Mouse (Mus musculus) heart, postnatal 0 days (tissue): ENCODE measurements around the gene Klf7. TPM values are rescaled to one million over a fixed set of nuclear protein-coding genes. Genes with fewer than 3 reads are reported as not detected.

ENCODE experiments used
- ATAC-seq: fragments of 200-750 bp; cut with Nextera tagmentation; 2 replicates; pipeline ENCODE4 v1.8.0; 2017; ENCODE audit warnings: low read depth, moderate number of reproducible peaks, moderate library complexity; ENCODE audit not compliant: insufficient read depth
- DNase-seq: peaks from one replicate; pipeline ENCODE4 v3.0.0-alpha.2; 2016; ENCODE audit warnings: low spot score
- H3K27ac ChIP-seq: fragments of 300-500 bp; sonication (generic); 2 replicates; pipeline ENCODE4 v1.5.1; 2014; ENCODE audit warnings: low read depth, mild to moderate bottlenecking
- H3K27me3 ChIP-seq: fragments of 300-500 bp; sonication (generic); 2 replicates; pipeline ENCODE4 v1.6.1; 2014; ENCODE audit warnings: low read length, mixed read lengths; ENCODE audit not compliant: control insufficient read depth, insufficient read depth
- H3K36me3 ChIP-seq: fragments of 300-500 bp; sonication (generic); replicated peaks from 2 replicates; pipeline ENCODE4 v1.6.1; 2014; ENCODE audit warnings: low read length, mixed read lengths; ENCODE audit not compliant: control insufficient read depth, insufficient read depth
- H3K4me1 ChIP-seq: fragments of 300-500 bp; sonication (generic); 2 replicates; pipeline ENCODE4 v1.6.1; 2014; ENCODE audit warnings: antibody characterized with exemption; ENCODE audit not compliant: control insufficient read depth, insufficient read depth
- H3K4me2 ChIP-seq: fragments of 300-500 bp; sonication (generic); 2 replicates; pipeline ENCODE4 v1.6.1; 2014; ENCODE audit warnings: low read depth, mild to moderate bottlenecking, low read length, moderate library complexity
- H3K4me3 ChIP-seq: fragments of 300-500 bp; sonication (generic); 2 replicates; pipeline ENCODE4 v1.5.1; 2014; ENCODE audit warnings: low read depth, low read length
- H3K9ac ChIP-seq: fragments of 300-500 bp; sonication (generic); replicated peaks from 2 replicates; pipeline ENCODE4 v1.6.1; 2014; ENCODE audit warnings: low read depth, low read length, mixed read lengths
- H3K9me3 ChIP-seq: fragments of 300-500 bp; sonication (generic); replicated peaks from 2 replicates; pipeline ENCODE4 v1.6.1; 2016; ENCODE audit warnings: low read length; ENCODE audit not compliant: control insufficient read depth
- CTCF ChIP-seq: IDR thresholded peaks from 2 replicates; pipeline ENCODE4 v1.5.1; 2016; ENCODE audit warnings: antibody characterized with exemption, control low read depth, low read depth
- EP300 ChIP-seq: IDR thresholded peaks from 2 replicates; pipeline ENCODE4 v1.6.1; 2016; ENCODE audit warnings: antibody characterized with exemption, low read depth
- WGBS: fragments of 180-500 bp; shearing (Covaris S2); extraction: QIAGEN DNeasy Blood & Tissue Kit; methylation state at CpG from one replicate; pipeline ENCODE4 v1.1.7; 2014; 5-methylcytosine and 5-hydroxymethylcytosine counted together
- polyA plus RNA-seq: library from polyadenylated mRNA; unstranded; fragments of >200 nt; fragmentation: Nextera tagmentation; extraction: Ambion mirVana; gene quantifications from 2 replicates; pipeline ENCODE4 v1.2.1, GENCODE M21; 2015
- total RNA-seq: library from RNA; depleted of rRNA; stranded (reverse); fragments of >200 nt; gene quantifications from 2 replicates; pipeline ENCODE4 v1.2.3, GENCODE M21; 2014; ENCODE audit warnings: low replicate concordance; rRNA removed

The Klf7 gene
- total RNA-seq (8.6 and 21.3 TPM in 2 replicates), polyA plus RNA-seq (13.5 and 17.4 TPM in 2 replicates)

- peaks cover 18% of the 10 kb centered on the region for H3K4me1 ChIP-seq
- peak within 1 kb of the TSS; percentile 100 for H3K27ac ChIP-seq
- peak within 1 kb of the TSS; percentile 73 for H3K4me2 ChIP-seq
- peak; percentile 85; the same call in 1 of the 2 replicates for TF ChIP-seq EP300
- TF ChIP-seq CTCF, result peak; percentile 0; the same call in 1 of the 2 replicates
- WGBS, result under 1% methylated on average over 81 of the region's 82 CpGs
- DNase-seq, result peak; percentile 100
- H3K4me3 ChIP-seq, result peak within 1 kb of the TSS; percentile 88
- no peaks in the 10 kb centered on the region for H3K27me3 ChIP-seq
- ATAC-seq, result peak; percentile 95
- no peaks in the 10 kb centered on the region for H3K9me3 ChIP-seq
- no peaks in the 10 kb centered on the region for H3K36me3 ChIP-seq
- H3K9ac ChIP-seq, result peak within 1 kb of the TSS; percentile 99
Observed at GRCm38 (mm10) chr1:64121559-64122465, at the start of gene Klf7. TSS of gene Klf7 (minus strand) at chr1:64122282.

DNA sequence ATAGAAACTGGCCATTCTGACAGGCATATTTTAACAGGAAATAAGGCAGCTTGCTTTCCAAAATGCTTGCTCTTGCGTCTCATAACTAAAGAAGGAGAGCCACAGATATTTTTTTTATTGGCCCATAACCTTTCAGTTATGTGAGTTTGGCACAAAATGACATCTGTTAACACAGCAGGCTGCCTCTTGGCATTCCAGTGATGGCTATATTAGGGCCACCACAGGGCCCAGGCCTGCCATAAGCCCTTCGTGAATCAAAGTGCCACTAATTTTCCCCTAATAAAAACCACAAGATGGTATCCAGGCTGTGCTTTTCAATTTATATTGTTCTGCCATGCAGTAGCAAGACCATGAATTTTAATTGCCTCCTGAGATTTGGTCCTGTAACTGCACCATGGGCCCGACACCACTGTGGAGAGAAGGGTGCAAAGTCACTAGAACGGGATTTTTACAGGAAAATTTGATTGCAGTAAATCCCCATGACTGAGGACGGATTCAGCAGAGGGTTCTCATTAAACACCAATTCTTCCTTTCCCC lies 42.5 kb upstream of the Klf7 start:
- Histone ChIP-seq H3K9me3 (no peaks in the 10 kb centered on the region), H3K9ac (no peak overlapping the region), H3K36me3 (no peaks in the 10 kb centered on the region), H3K4me1 (no peaks in the 10 kb centered on the region), H3K4me2 (no peak overlapping the region), H3K27ac (no peak overlapping the region), H3K4me3 (no peak overlapping the region), H3K27me3 (no peaks in the 10 kb centered on the region)
- no peak for TF ChIP-seq EP300
- TF ChIP-seq CTCF, result no peak
- 85% methylated on average over 5 of the region's 5 CpGs for WGBS
- ATAC-seq (no peak), DNase-seq (no peak)

DNA sequence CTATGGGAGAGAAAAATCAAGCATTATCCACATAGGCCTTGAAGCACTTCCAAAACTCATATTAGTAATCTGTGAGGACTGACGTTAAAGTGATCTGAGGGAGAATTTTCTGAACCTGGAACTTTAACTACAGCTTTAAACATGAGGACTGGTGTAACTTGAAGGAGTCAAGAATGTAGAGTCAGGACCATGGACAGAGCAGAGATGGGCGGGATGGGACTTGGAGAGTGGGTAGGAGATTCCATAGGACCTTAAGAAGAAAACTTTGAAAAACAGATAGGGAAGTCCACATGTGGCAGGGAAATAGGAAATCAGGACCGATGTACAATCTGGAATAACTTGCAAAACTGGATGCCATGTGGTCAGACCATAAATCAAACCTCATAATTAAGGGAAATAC lies 36.7 kb upstream of the Klf7 start:
- Histone ChIP-seq H3K4me2 (no peak overlapping the region), H3K9ac (no peak overlapping the region), H3K27me3 (no peaks in the 10 kb centered on the region), H3K4me1 (no peaks in the 10 kb centered on the region), H3K27ac (no peak overlapping the region), H3K4me3 (no peak overlapping the region), H3K36me3 (no peaks in the 10 kb centered on the region), H3K9me3 (no peaks in the 10 kb centered on the region)
- ATAC-seq (no peak), DNase-seq (no peak)
- 39% methylated on average over 3 of the region's 3 CpGs for WGBS
- no peak for TF ChIP-seq CTCF
- TF ChIP-seq EP300, result no peak

- WGBS, result 80% methylated on average over 3 of the region's 3 CpGs
- ATAC-seq (no peak), DNase-seq (no peak)
- TF ChIP-seq EP300 (no peak), CTCF (no peak)
- Histone ChIP-seq H3K4me2 (no peak overlapping the region), H3K9ac (no peak overlapping the region), H3K27ac (no peak overlapping the region), H3K4me1 (no peaks in the 10 kb centered on the region), H3K27me3 (no peaks in the 10 kb centered on the region), H3K36me3 (no peaks in the 10 kb centered on the region), H3K9me3 (no peaks in the 10 kb centered on the region), H3K4me3 (no peak overlapping the region)
Observed at GRCm38 (mm10) chr1:64149185-64149584, 27.1 kb upstream of the Klf7 start.

DNA sequence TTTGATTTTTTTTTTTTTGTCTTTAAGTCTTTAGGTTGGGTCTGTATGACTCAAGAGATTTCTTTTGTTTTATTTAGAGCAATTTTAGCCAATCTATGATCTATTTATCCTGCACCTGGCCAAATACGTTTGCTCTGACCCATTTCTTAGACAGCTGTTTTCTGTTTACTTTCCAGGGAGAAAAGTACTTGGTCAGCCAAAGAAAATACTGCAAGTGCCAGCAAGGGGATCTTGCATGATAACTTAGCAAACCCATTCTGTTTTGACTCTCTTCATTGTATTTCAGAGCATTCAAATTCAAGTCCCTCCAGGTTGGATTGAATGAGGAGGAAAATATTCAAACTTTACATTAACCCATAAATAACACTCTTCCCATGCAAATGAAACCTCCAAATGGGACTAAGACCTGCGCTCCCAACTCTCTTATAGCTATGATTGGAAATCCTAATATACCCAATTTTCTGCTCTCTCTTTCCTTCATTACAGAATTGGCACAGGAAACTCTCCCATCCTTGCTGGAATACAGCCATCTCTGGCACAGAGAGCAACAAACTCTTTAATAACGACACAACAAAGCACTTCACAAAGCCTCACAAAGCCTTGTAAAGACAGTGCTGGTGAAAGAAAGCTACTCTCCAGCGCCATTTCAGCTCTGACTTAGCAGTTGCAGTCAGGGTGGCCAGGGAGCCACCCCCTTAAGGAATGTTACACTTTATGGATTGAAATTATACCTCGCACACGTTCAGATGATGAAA lies 20.8 kb upstream of the Klf7 start:
- no peaks in the 10 kb centered on the region for H3K4me1 ChIP-seq
- TF ChIP-seq EP300, result no peak
- TF ChIP-seq CTCF, result no peak
- no peak overlapping the region for H3K27ac ChIP-seq
- H3K27me3 ChIP-seq, result no peaks in the 10 kb centered on the region
- WGBS, result 60% methylated on average over 6 of the region's 6 CpGs
- no peak overlapping the region for H3K9ac ChIP-seq
- ATAC-seq (no peak), DNase-seq (no peak)
- H3K36me3 ChIP-seq, result no peaks in the 10 kb centered on the region
- H3K9me3 ChIP-seq, result no peaks in the 10 kb centered on the region
- H3K4me3 ChIP-seq, result no peak overlapping the region
- H3K4me2 ChIP-seq, result no peak overlapping the region
